Mouse (Mus musculus) MEL (cell line): ENCODE results near the gene Pdrg1. TPM values are rescaled to one million over a fixed set of nuclear protein-coding genes. Genes with fewer than 3 reads are reported as not detected.

ENCODE experiments used
- DNase-seq: peaks from one replicate; pipeline ENCODE4 v3.0.0; 2011; ENCODE audit warnings: low read depth, low spot score
- H3K27ac ChIP-seq: 2 replicates; pipeline ENCODE4 v1.5.1; 2012; ENCODE audit warnings: low read depth, mild to moderate bottlenecking, control low read depth, low read length, moderate library complexity; ENCODE audit not compliant: control insufficient read depth
- H3K27me3 ChIP-seq, 2 experiments: fragments of 150-350 bp in 1 of 2; sonication (generic) in 1 of 2; 2 replicates each; pipeline ENCODE4 v1.6.1; 2012; ENCODE audit warnings: low read length in 2 of 2, mild to moderate bottlenecking in 2 of 2, improper control_type of control experiment in 1 of 2, moderate library complexity in 1 of 2; ENCODE audit not compliant: insufficient read depth in 2 of 2, control insufficient read depth in 1 of 2
- H3K36me3 ChIP-seq, 2 experiments: 2 replicates each; pipeline ENCODE4 v1.6.1; 2012 to 2014; ENCODE audit warnings: low read length in 2 of 2, improper control_type of control experiment in 1 of 2, inconsistent platforms in 1 of 2, mild to moderate bottlenecking in 1 of 2; ENCODE audit not compliant: insufficient read depth in 2 of 2, control insufficient read depth in 1 of 2
- H3K4me1 ChIP-seq, 2 experiments: fragments of 150-350 bp in 1 of 2; sonication (generic) in 1 of 2; 2 replicates each; pipeline ENCODE4 v1.6.1; 2012; ENCODE audit warnings: low read length in 2 of 2, improper control_type of control experiment in 1 of 2, mild to moderate bottlenecking in 1 of 2; ENCODE audit not compliant: insufficient read depth in 2 of 2, control insufficient read depth in 1 of 2
- H3K4me3 ChIP-seq, 2 experiments: fragments of 150-350 bp in 1 of 2; sonication (generic) in 1 of 2; 2 replicates each; pipeline ENCODE4 v1.5.1; 2012; ENCODE audit warnings: low read depth in 2 of 2, low read length in 2 of 2, mild to moderate bottlenecking in 2 of 2, moderate library complexity in 2 of 2, control low read depth in 1 of 2, improper control_type of control experiment in 1 of 2; ENCODE audit not compliant: control insufficient read depth in 1 of 2, insufficient read depth in 1 of 2
- H3K79me2 ChIP-seq: 2 replicates; pipeline ENCODE4 v1.6.1; 2012; ENCODE audit warnings: mild to moderate bottlenecking, low read length, moderate library complexity; ENCODE audit not compliant: control insufficient read depth, poor library complexity, insufficient read depth
- H3K9ac ChIP-seq: 2 replicates; pipeline ENCODE4 v1.6.1; 2012; ENCODE audit warnings: low read depth, mild to moderate bottlenecking, control low read depth, low read length, moderate library complexity; ENCODE audit not compliant: control insufficient read depth, poor library complexity, severe bottlenecking
- H3K9me3 ChIP-seq: fragments of 150-350 bp; sonication (generic); replicated peaks from 2 replicates; pipeline ENCODE4 v1.6.1; 2012; ENCODE audit warnings: mild to moderate bottlenecking, low read length, improper control_type of control experiment, moderate library complexity; ENCODE audit not compliant: insufficient read depth
- CTCF ChIP-seq, 3 experiments: IDR thresholded peaks in 2 of 3; conservative IDR thresholded peaks in 1 of 3; 2 replicates each; pipeline ENCODE4 v1.5.1; 2011 to 2012; ENCODE audit warnings: low read length in 3 of 3, low read depth in 2 of 3, mild to moderate bottlenecking in 2 of 3, improper control_type of control experiment in 1 of 3, inconsistent platforms in 1 of 3, mixed read lengths in 1 of 3, moderate library complexity in 1 of 3; ENCODE audit not compliant: control insufficient read depth in 1 of 3, insufficient read depth in 1 of 3, poor library complexity in 1 of 3, severe bottlenecking in 1 of 3
- E2F4 ChIP-seq: IDR thresholded peaks from 2 replicates; pipeline ENCODE4 v1.6.1; 2011; ENCODE audit warnings: low read depth, low read length, improper control_type of control experiment, borderline replicate concordance
- ELF1 ChIP-seq: IDR thresholded peaks from 2 replicates; pipeline ENCODE4 v1.6.1; 2014; ENCODE audit warnings: low read depth, mild to moderate bottlenecking, inconsistent platforms, low read length, improper control_type of control experiment, moderate library complexity
- ETS1 ChIP-seq: IDR thresholded peaks from 2 replicates; pipeline ENCODE4 v1.6.1; 2012; ENCODE audit warnings: low read depth, mild to moderate bottlenecking, inconsistent platforms, low read length, improper control_type of control experiment, moderate library complexity
- HCFC1 ChIP-seq: IDR thresholded peaks from 2 replicates; pipeline ENCODE4 v1.6.1; 2012; ENCODE audit warnings: low read depth, mild to moderate bottlenecking, inconsistent platforms, low read length, improper control_type of control experiment, moderate library complexity
- MAFK ChIP-seq: IDR thresholded peaks from 2 replicates; pipeline ENCODE4 v1.6.1; 2011; ENCODE audit warnings: low read depth, mild to moderate bottlenecking, low read length, improper control_type of control experiment, borderline replicate concordance
- MAZ ChIP-seq: IDR thresholded peaks from 2 replicates; pipeline ENCODE4 v1.6.1; 2012; ENCODE audit warnings: low read depth, mild to moderate bottlenecking, inconsistent platforms, low read length, improper control_type of control experiment
- MXI1 ChIP-seq: IDR thresholded peaks from 2 replicates; pipeline ENCODE4 v1.6.1; 2011; ENCODE audit warnings: mild to moderate bottlenecking, low read depth, low read length, improper control_type of control experiment
- MYB ChIP-seq: IDR thresholded peaks from 2 replicates; pipeline ENCODE4 v1.6.1; 2011; ENCODE audit warnings: mild to moderate bottlenecking, low read depth, low read length, improper control_type of control experiment
- MYC ChIP-seq: IDR thresholded peaks from 2 replicates; pipeline ENCODE4 v1.6.1; 2011; ENCODE audit warnings: low read depth, mild to moderate bottlenecking, low read length, improper control_type of control experiment, moderate library complexity
- NELFE ChIP-seq: IDR thresholded peaks from 2 replicates; pipeline ENCODE4 v1.6.1; 2011; ENCODE audit warnings: low read depth, low read length, improper control_type of control experiment
- POLR2A ChIP-seq, 2 experiments: IDR thresholded peaks; 2 replicates each; pipeline ENCODE4 v1.6.1; 2011 to 2012; ENCODE audit warnings: low read length in 2 of 2, mild to moderate bottlenecking in 2 of 2, control low read depth in 1 of 2, improper control_type of control experiment in 1 of 2, low read depth in 1 of 2, moderate library complexity in 1 of 2; ENCODE audit not compliant: control insufficient read depth in 1 of 2, insufficient read depth in 1 of 2, poor library complexity in 1 of 2
- RAD21 ChIP-seq: IDR thresholded peaks from 2 replicates; pipeline ENCODE4 v1.6.1; 2011; ENCODE audit warnings: mild to moderate bottlenecking, low read depth, low read length, improper control_type of control experiment
- SMC3 ChIP-seq: IDR thresholded peaks from 2 replicates; pipeline ENCODE4 v1.6.1; 2011; ENCODE audit warnings: low read depth, low read length, improper control_type of control experiment
- TAL1 ChIP-seq: IDR thresholded peaks from 2 replicates; pipeline ENCODE4 v1.6.1; 2012; ENCODE audit warnings: mild to moderate bottlenecking, inconsistent platforms, low read length, moderate library complexity, mixed read lengths
- UBTF ChIP-seq: IDR thresholded peaks from 2 replicates; pipeline ENCODE4 v1.6.1; 2012; ENCODE audit warnings: low read depth, mild to moderate bottlenecking, inconsistent platforms, low read length, improper control_type of control experiment, moderate library complexity, borderline replicate concordance; ENCODE audit not compliant: insufficient read depth
- USF1 ChIP-seq: IDR thresholded peaks from 2 replicates; pipeline ENCODE4 v1.6.1; 2014; ENCODE audit warnings: low read depth, mild to moderate bottlenecking, inconsistent platforms, low read length, improper control_type of control experiment, moderate library complexity
- ZC3H11A ChIP-seq: IDR thresholded peaks from 2 replicates; pipeline ENCODE4 v1.6.1; 2012; ENCODE audit warnings: low read depth, mild to moderate bottlenecking, inconsistent platforms, low read length, improper control_type of control experiment
- ZKSCAN1 ChIP-seq: IDR thresholded peaks from 2 replicates; pipeline ENCODE4 v1.6.1; 2012; ENCODE audit warnings: low read depth, mild to moderate bottlenecking, inconsistent platforms, low read length, improper control_type of control experiment, moderate library complexity
- ZNF384 ChIP-seq: IDR thresholded peaks from 2 replicates; pipeline ENCODE4 v1.6.1; 2012; ENCODE audit warnings: low read depth, mild to moderate bottlenecking, inconsistent platforms, low read length, improper control_type of control experiment
- polyA plus RNA-seq, 2 experiments: library from polyadenylated mRNA; stranded (reverse) in 1 of 2; unstranded in 1 of 2; fragments of >175 nt in 1 of 2; fragments of >200 nt in 1 of 2; gene quantifications; 2 replicates each; pipeline versions ENCODE4 v1.2.1 to v1.2.4; 2012; ENCODE audit warnings: low replicate concordance in 2 of 2, low read depth in 1 of 2; ENCODE audit not compliant: insufficient read length in 2 of 2, insufficient read depth in 1 of 2, missing spikeins in 1 of 2
- total RNA-seq: library from RNA; depleted of rRNA; stranded (reverse); fragments of 300-350 nt; gene quantifications from 2 replicates; pipeline ENCODE4 v1.2.3, GENCODE M21; 2012

The Pdrg1 gene
- total and polyA plus RNA-seq, 3 experiments, result 62.2 to 67.2 TPM; not detected in 1

- peaks cover 0 to 12% of the 10 kb centered on the region in 2 experiments for H3K27me3 ChIP-seq
- DNase-seq, result no peak
- H3K9me3 ChIP-seq, result no peaks in the 10 kb centered on the region
- H3K36me3 ChIP-seq, result no peaks in the 10 kb centered on the region
- no peaks in the 10 kb centered on the region for H3K4me1 ChIP-seq
- no peak for TF ChIP-seq ELF1
- TF ChIP-seq MYC, result no peak
- TF ChIP-seq MXI1, result no peak
- TF ChIP-seq NELFE, result no peak
- TF ChIP-seq ZC3H11A, result no peak
- TF ChIP-seq SMC3, result no peak
- TF ChIP-seq USF1, result no peak
- TF ChIP-seq ZKSCAN1, result no peak
- TF ChIP-seq MAZ, result no peak
- no peak for TF ChIP-seq MAFK
- TF ChIP-seq ZNF384, result no peak
- TF ChIP-seq RAD21, result no peak
- TF ChIP-seq E2F4, result no peak
- TF ChIP-seq CTCF (IDR thresholded peaks at IDR 0.05 in 2 of 3, conservative IDR thresholded peaks at IDR 0.05 in 1 of 3; ENCODE audit: control insufficient read depth in 1 of 3, insufficient read depth in 1 of 3, low read depth in 2 of 3, low read length in 3 of 3, poor library complexity in 1 of 3, severe bottlenecking in 1 of 3), result no peak
- no peak for TF ChIP-seq UBTF
- H3K9ac ChIP-seq, result no peak overlapping the region
- H3K4me3 ChIP-seq, result no peak overlapping the region
- H3K27ac ChIP-seq, result no peak overlapping the region
- no peaks in the 10 kb centered on the region for H3K79me2 ChIP-seq
Observed at GRCm38 (mm10) chr2:153030422-153030821, 15.2 kb upstream of the Pdrg1 start.

GRCm38 (mm10) chr2:153027501-153027900 lies 12.3 kb upstream of the Pdrg1 start:
- H3K27ac ChIP-seq, result no peak overlapping the region
- no peak for TF ChIP-seq POLR2A (IDR thresholded peaks at IDR 0.05; ENCODE audit: control insufficient read depth in 1 of 2, insufficient read depth in 1 of 2, low read depth in 1 of 2, low read length in 2 of 2, poor library complexity in 1 of 2)
- no peaks in the 10 kb centered on the region for H3K9me3 ChIP-seq
- H3K36me3 ChIP-seq, result no peaks in the 10 kb centered on the region
- H3K27me3 ChIP-seq, result peaks cover 3 to 12% of the 10 kb centered on the region in 2 experiments
- H3K9ac ChIP-seq, result no peak overlapping the region
- H3K4me3 ChIP-seq, result no peak overlapping the region
- no peaks in the 10 kb centered on the region for H3K79me2 ChIP-seq
- no peaks in the 10 kb centered on the region for H3K4me1 ChIP-seq
- no peak for DNase-seq

- no peak for TF ChIP-seq ETS1
- TF ChIP-seq E2F4, result no peak
- TF ChIP-seq NELFE, result no peak
- TF ChIP-seq CTCF (IDR thresholded peaks at IDR 0.05 in 2 of 3, conservative IDR thresholded peaks at IDR 0.05 in 1 of 3; ENCODE audit: control insufficient read depth in 1 of 3, insufficient read depth in 1 of 3, low read depth in 2 of 3, low read length in 3 of 3, poor library complexity in 1 of 3, severe bottlenecking in 1 of 3), result no peak
- TF ChIP-seq MYC, result no peak
- no peak for TF ChIP-seq MAZ
- TF ChIP-seq MYB, result no peak
- TF ChIP-seq UBTF, result no peak
- no peak for TF ChIP-seq HCFC1
- TF ChIP-seq TAL1, result no peak
- TF ChIP-seq MAFK, result no peak
- Histone ChIP-seq H3K9me3 (no peaks in the 10 kb centered on the region), H3K36me3 (peaks cover 0 to 2% of the 10 kb centered on the region in 2 experiments; a peak in 1 of 4 replicates), H3K4me1 (peaks cover 0 to 6% of the 10 kb centered on the region in 2 experiments; a peak in 2 of 4 replicates), H3K4me3 (no peak overlapping the region), H3K79me2 (no peaks in the 10 kb centered on the region), H3K27ac (no peak overlapping the region), H3K27me3 (peaks cover 3 to 12% of the 10 kb centered on the region in 2 experiments), H3K9ac (no peak overlapping the region)
- no peak for DNase-seq
Observed at GRCm38 (mm10) chr2:153026052-153026451, 10.8 kb upstream of the Pdrg1 start.
